Mouse (Mus musculus) heart, embryonic 10.5 days (tissue): ENCODE data around the gene Unc79. TPM values are rescaled to one million over a fixed set of nuclear protein-coding genes. Genes with fewer than 3 reads are reported as not detected.

Experiments used
- DNase-seq: peaks from one replicate; pipeline ENCODE4 v3.0.0-alpha.2; 2017; ENCODE audit warnings: low spot score
- H3K27ac ChIP-seq: fragments of 300-500 bp; sonication (generic); 2 replicates; pipeline ENCODE4 v1.5.1; 2016; ENCODE audit warnings: mild to moderate bottlenecking
- H3K27me3 ChIP-seq: fragments of 300-500 bp; sonication (generic); 2 replicates; pipeline ENCODE4 v1.6.1; 2016; ENCODE audit warnings: mild to moderate bottlenecking; ENCODE audit not compliant: poor library complexity, insufficient read depth, severe bottlenecking
- H3K36me3 ChIP-seq: fragments of 300-500 bp; sonication (generic); 2 replicates; pipeline ENCODE4 v1.6.1; 2016; ENCODE audit warnings: mild to moderate bottlenecking, moderate library complexity
- H3K4me1 ChIP-seq: fragments of 300-500 bp; sonication (generic); 2 replicates; pipeline ENCODE4 v1.6.1; 2016; ENCODE audit warnings: mild to moderate bottlenecking
- H3K4me3 ChIP-seq: fragments of 300-500 bp; sonication (generic); 2 replicates; pipeline ENCODE4 v1.5.1; 2016; ENCODE audit warnings: mild to moderate bottlenecking, moderate library complexity
- H3K9me3 ChIP-seq: fragments of 300-500 bp; sonication (generic); 2 replicates; pipeline ENCODE4 v1.6.1; 2016; ENCODE audit warnings: mild to moderate bottlenecking, moderate library complexity
- WGBS: fragments of 180-500 bp; shearing (Covaris S2); methylation state at CpG from one replicate; pipeline ENCODE4 v1.1.7; 2016; 5-methylcytosine and 5-hydroxymethylcytosine counted together
- polyA plus RNA-seq: library from polyadenylated mRNA; unstranded; fragments of >200 nt; fragmentation: Nextera tagmentation; extraction: Ambion mirVana; gene quantifications from 2 replicates; pipeline ENCODE4 v1.2.1, GENCODE M21; 2016

Unc79 gene
- 0.22 and 0.33 TPM in 2 replicates for polyA plus RNA-seq

DNA sequence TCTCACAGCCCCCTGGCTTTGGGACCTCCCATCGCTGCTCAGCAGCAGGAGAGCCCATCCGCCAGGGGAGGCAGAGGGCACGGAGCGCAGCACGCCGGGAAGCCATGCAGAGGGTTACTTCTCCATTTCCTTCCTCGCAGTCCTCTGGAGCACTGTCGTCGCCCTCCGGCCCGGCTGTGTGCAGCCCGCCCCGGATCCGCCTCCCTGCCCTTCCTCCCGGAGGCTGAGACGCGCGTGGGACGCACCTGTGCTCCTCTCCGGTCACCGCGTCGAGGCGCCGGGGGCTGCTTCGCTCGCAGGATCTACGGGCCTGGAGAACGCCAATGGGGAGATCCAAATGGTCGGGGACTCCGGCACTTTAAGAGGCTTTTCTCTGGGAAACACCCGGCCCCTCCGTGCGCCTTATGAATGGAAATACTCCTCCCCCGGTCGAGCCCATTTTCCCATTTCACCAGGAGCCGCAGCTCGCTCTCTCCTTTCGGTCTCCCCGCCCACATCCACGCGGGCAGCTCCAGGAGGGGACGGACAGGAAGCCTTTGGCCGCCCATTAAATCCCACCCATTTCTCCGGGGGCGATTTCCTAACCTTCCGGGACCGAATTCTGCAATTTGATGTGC lies at the start of gene Unc79:
TSS of gene Unc79 (plus strand) at position 82 of the 617 bp plus-strand sequence.
- Histone ChIP-seq H3K9me3 (no peaks in the 10 kb centered on the region), H3K36me3 (no peaks in the 10 kb centered on the region), H3K27ac (no peak within 1 kb of the TSS), H3K27me3 (peaks cover 22% of the 10 kb centered on the region), H3K4me1 (peaks cover 14% of the 10 kb centered on the region), H3K4me3 (peak within 1 kb of the TSS; percentile 67)
- DNase-seq, result peak; percentile 77
- under 1% methylated on average over 48 of the region's 48 CpGs for WGBS

DNA sequence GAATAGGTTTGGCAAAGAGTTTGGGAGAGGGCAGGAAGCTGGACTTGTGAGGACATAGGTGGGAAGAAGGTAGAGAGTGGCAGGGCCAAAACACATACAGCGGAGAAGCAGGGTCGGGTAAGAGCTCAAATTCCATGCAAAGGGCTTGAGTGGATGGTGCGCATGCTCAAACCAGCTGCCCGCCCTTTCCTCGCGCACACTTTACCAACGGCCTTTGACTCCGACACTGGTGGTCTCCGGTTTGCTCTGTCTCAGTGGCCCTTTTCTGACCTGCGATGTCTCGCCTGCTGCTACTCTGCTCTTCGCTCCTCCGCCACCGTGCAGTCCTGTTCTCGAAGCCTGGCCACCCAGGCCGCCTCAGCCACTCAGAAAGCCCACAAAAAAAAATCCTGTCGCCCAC lies 49.6 kb upstream of the Unc79 start, which contains the start of gene Cox8c:
TSS of gene Cox8c (plus strand) at position 226 of the 400 bp plus-strand sequence.
- Histone ChIP-seq H3K4me1 (no peaks in the 10 kb centered on the region), H3K27ac (no peak within 1 kb of the TSS), H3K36me3 (no peaks in the 10 kb centered on the region), H3K27me3 (no peaks in the 10 kb centered on the region), H3K9me3 (no peaks in the 10 kb centered on the region), H3K4me3 (no peak within 1 kb of the TSS)
- 87% methylated on average over 17 of the region's 17 CpGs for WGBS
- DNase-seq, result no peak

DNA sequence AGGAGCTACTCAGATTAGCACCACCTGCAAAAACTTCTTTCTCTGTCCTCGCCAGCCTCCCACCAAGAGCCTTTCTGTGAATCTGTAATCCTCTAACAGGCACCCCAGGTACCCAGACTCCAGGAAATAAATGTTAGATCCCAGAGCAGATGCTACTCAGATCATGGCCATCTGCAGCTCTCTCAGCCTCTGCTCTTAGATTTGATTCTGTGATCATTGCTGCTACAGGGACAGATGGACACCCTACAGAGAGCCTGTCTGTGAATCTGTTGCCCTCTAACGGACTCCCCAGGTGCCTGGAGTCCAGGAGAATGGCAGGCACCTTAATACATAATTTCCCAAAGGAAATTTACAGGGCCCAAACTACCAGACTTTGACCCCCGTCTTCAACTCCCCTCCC lies 40.5 kb upstream of the Unc79 start:
- Histone ChIP-seq H3K27me3 (no peaks in the 10 kb centered on the region), H3K9me3 (no peaks in the 10 kb centered on the region), H3K4me1 (no peaks in the 10 kb centered on the region), H3K4me3 (no peak overlapping the region), H3K36me3 (no peaks in the 10 kb centered on the region), H3K27ac (no peak overlapping the region)
- no peak for DNase-seq
- 40% methylated on average over 3 of the region's 3 CpGs for WGBS

DNA sequence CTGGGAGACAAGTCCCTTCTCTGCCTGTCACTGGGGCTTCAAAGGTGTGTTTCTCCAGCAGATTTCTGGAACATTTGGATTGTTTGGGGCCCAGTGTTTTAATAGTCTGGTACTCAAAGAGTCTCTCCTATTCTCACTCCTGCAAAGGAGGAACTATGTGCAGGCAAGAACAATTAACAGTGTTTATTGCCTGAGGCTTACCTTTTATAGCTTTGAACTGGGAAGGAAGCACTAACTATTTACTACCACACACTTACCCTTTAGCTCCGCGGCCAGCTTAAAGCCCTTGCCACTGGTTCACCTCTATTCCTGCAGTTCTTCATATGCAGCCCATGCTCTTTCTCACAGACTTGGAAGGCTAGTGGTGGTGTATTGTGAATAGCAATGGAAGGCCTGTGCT lies 32.6 kb upstream of the Unc79 start:
- no peak overlapping the region for H3K27ac ChIP-seq
- no peaks in the 10 kb centered on the region for H3K4me1 ChIP-seq
- H3K4me3 ChIP-seq, result no peak overlapping the region
- no peaks in the 10 kb centered on the region for H3K27me3 ChIP-seq
- H3K9me3 ChIP-seq, result no peaks in the 10 kb centered on the region
- H3K36me3 ChIP-seq, result no peaks in the 10 kb centered on the region
- no peak for DNase-seq
- 83% methylated on average over 2 of the region's 2 CpGs for WGBS

DNA sequence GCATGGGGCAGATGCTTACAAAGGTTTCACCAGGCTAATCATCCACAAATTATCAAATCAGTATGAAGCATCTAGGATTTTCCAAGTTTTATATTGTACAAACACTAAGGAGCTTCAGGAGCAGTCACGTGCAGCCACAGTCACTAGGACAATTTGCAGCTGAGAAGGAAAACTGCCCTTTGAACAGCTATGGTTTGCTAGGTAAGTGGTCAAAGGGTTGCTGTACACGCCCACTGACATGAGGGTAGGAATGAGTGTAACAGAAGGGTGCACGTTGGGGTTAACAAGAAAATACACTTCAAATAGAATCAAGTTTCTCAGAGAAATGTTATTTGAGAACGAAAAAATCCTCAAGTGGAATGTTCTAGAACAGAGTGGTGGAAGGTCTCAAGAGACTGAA lies 18.9 kb upstream of the Unc79 start:
- H3K27ac ChIP-seq, result no peak overlapping the region
- 78% methylated on average over 4 of the region's 4 CpGs for WGBS
- no peak overlapping the region for H3K4me3 ChIP-seq
- no peaks in the 10 kb centered on the region for H3K9me3 ChIP-seq
- no peak for DNase-seq
- no peaks in the 10 kb centered on the region for H3K27me3 ChIP-seq
- H3K36me3 ChIP-seq, result no peaks in the 10 kb centered on the region
- H3K4me1 ChIP-seq, result no peaks in the 10 kb centered on the region

DNA sequence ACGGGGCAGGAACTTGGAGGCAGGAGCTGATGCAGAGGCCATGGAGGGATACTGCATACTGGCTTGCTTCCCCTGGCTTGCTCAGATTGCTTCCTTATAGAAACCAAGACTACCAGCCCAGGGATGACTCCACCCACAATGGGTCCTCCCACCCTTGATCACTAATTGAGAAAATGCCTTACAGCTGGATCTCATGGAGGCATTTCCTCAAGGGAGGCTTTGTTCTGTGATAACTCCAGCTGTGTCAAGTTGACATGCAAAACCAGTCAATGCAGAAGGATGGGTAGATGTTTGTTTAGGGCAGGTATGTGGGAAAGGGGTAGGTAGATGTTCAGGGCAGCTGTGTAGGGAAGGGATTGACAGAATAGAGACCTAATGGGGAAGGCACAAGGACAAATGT lies 18.3 kb upstream of the Unc79 start:
- 73% methylated on average over 1 of the region's 1 CpGs for WGBS
- Histone ChIP-seq H3K9me3 (no peaks in the 10 kb centered on the region), H3K4me3 (no peak overlapping the region), H3K36me3 (no peaks in the 10 kb centered on the region), H3K27ac (no peak overlapping the region), H3K4me1 (no peaks in the 10 kb centered on the region), H3K27me3 (no peaks in the 10 kb centered on the region)
- no peak for DNase-seq

DNA sequence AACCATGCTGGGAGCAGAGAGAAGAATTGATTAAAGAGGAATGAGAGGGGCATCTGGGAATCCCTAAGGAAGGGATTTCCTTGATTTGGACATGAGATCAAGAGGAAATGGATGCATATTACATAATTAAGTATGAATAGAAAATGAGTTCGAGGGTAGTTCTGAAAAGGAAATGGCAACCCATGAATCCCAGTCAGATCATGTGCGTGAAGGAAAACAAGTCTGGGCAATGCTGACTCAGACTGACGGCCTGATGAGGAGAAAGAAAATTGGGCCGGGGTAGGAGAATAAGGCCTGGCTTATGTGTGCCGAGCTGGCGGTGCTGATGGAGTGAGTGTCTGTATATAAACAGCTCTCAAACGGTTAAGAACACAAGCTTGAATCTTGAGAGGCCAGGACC lies 17.9 kb upstream of the Unc79 start:
- Histone ChIP-seq H3K4me3 (no peak overlapping the region), H3K36me3 (no peaks in the 10 kb centered on the region), H3K4me1 (no peaks in the 10 kb centered on the region), H3K27ac (no peak overlapping the region), H3K27me3 (no peaks in the 10 kb centered on the region), H3K9me3 (no peaks in the 10 kb centered on the region)
- WGBS, result 86% methylated on average over 7 of the region's 7 CpGs
- DNase-seq, result no peak

DNA sequence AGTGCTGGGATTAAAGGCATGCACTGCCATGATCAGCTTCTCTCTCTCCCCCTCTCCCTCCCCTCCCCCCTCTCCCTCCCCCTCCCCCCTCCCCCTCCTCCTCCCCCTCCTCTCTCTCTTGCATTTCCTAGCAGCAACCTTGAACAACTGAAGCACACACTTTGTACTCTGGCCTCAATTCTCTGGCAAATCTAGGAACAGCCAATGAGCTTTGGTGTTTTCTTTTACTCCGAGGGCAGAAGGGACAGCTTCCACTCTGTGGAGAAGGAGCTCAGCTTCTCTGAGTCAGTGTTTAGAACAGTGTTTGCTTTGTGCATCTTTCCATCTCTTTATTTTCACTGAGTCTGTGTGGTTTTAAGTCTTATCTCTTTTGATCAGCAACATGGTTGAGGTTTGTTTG lies 12.8 kb upstream of the Unc79 start:
- WGBS, result 63% methylated on average over 1 of the region's 1 CpGs
- DNase-seq, result no peak
- H3K4me1 ChIP-seq, result no peaks in the 10 kb centered on the region
- no peaks in the 10 kb centered on the region for H3K27me3 ChIP-seq
- H3K27ac ChIP-seq, result no peak overlapping the region
- H3K36me3 ChIP-seq, result no peaks in the 10 kb centered on the region
- H3K9me3 ChIP-seq, result no peaks in the 10 kb centered on the region
- H3K4me3 ChIP-seq, result no peak overlapping the region

DNA sequence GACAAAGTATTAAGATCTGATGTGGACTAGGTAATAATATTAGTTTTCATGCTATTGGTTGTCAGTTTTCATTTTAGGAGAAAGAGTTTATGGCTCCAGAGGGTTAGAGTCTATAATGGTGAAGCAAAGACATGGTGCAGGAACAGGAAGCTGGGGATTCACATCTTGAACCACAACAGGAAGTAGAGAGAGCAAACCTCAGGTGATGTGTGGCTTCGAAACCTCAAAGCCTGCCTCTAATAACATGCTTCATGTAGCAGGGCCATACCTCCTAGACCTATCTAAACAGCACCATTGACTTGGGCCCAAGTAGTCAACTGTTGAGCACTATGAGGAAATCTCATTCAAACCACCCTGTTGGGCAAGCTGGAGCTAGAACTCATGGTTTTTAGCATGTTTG lies 3.1 kb upstream of the Unc79 start:
- Histone ChIP-seq H3K4me3 (no peak overlapping the region), H3K4me1 (peaks cover 14% of the 10 kb centered on the region), H3K27me3 (peaks cover 22% of the 10 kb centered on the region), H3K27ac (no peak overlapping the region), H3K36me3 (no peaks in the 10 kb centered on the region), H3K9me3 (no peaks in the 10 kb centered on the region)
- 77% methylated on average over 1 of the region's 1 CpGs for WGBS
- DNase-seq, result no peak

DNA sequence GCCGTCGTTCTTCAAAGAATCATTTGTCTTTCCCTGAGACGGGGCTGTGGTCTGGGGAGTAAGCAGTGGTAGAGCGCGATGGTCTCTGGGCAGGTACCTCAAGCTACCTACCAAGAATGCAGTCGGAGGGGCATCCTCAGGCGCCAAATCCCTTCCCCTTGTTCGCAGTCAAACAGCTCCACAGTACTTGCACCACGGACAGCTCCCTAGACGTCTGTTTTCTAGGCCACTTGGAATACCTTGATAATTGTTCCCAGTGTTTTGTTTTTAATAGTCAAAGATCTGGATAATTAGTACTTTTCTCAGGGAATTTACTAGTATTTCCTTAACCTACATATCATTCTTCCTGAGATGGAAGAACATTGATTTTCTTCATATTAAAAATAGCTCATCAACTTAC lies 833 bp upstream of the Unc79 start:
- H3K27ac ChIP-seq, result no peak overlapping the region
- 25% methylated on average over 10 of the region's 10 CpGs for WGBS
- H3K27me3 ChIP-seq, result peaks cover 22% of the 10 kb centered on the region
- peaks cover 14% of the 10 kb centered on the region for H3K4me1 ChIP-seq
- H3K4me3 ChIP-seq, result no peak overlapping the region
- DNase-seq, result no peak
- no peaks in the 10 kb centered on the region for H3K36me3 ChIP-seq
- H3K9me3 ChIP-seq, result no peaks in the 10 kb centered on the region

DNA sequence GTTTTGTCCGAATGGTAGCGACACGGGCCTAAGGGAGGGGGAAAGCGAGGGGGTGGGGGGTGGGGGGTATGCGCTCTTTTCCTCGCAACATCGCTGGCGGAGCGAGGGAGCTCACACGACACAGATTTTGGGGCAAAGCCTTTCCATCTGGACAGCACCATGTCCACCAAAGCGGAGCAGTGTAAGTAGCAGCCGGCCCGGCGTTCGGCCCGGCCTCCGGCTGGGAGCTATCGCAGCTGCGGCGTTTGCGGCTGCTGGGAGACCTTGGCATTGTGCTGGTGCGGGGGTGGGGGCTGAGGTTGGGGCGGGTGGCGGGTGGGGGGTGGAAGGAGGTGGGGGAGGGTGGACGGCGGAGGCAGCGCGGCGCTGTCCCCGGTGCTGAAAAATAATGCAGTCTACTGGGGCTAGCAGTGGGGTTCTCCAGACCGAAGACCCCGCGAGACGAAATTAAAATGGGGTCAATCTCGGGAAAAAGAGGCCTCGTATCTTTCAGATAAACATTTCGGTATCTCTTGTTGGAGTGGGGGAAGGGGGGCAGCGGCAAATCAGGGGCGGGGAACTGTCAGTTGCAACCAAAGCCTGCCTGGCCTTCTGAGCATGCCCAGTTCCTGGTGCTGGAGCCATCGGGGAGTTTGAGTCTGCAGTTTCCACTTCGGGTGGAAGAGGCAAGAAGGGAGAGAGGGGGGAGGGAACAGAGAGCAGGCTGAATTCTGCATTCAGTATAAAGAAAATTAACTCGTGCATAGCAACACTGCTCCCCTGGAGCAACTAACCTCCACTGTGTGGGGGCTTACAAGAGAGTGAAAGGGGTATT lies 943 bp downstream of the Unc79 start:
- Histone ChIP-seq H3K27ac (no peak overlapping the region), H3K9me3 (no peaks in the 10 kb centered on the region), H3K4me3 (peak overlapping the region; percentile 67), H3K27me3 (peaks cover 22% of the 10 kb centered on the region), H3K36me3 (no peaks in the 10 kb centered on the region), H3K4me1 (peaks cover 14% of the 10 kb centered on the region)
- peak; percentile 75 for DNase-seq
- under 1% methylated on average over 42 of the region's 42 CpGs for WGBS

DNA sequence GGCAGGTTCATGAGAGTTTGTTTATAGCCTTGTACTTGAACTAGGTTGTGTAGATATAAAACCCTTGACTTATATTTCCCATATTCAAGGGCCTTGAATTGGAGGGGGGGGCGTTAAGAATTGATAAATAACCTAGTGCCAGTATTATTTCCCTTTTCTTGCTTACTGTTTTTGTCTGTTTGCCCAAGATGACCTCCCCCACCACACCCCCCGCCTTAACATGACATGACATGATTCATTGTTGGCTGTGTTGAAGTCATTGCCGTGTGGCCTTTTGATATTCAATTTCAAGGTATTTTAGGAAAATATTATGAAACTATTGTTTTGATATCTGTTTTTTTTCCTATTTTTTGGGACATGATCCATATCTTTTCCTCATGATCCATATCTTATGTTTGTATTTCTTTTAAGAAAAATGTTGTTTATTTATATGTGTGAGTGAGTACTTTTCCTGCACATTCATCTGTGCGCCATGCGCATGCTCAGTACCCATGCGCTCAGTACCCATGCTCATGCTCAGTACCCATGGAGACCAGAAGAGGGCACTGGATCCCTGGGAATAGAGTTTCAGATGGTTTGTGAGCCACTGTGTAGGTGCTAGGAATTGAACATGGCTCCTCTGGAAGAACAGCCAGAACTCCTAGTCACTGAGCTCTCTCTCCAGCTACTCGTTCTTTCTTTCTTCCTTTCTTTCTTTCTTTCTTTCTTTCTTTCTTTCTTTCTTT lies 11.6 kb downstream of the Unc79 start:
- Histone ChIP-seq H3K27ac (no peak overlapping the region), H3K36me3 (no peaks in the 10 kb centered on the region), H3K4me3 (no peak overlapping the region), H3K9me3 (no peaks in the 10 kb centered on the region), H3K27me3 (no peaks in the 10 kb centered on the region), H3K4me1 (no peaks in the 10 kb centered on the region)
- DNase-seq, result no peak
- WGBS, result 84% methylated on average over 7 of the region's 7 CpGs

DNA sequence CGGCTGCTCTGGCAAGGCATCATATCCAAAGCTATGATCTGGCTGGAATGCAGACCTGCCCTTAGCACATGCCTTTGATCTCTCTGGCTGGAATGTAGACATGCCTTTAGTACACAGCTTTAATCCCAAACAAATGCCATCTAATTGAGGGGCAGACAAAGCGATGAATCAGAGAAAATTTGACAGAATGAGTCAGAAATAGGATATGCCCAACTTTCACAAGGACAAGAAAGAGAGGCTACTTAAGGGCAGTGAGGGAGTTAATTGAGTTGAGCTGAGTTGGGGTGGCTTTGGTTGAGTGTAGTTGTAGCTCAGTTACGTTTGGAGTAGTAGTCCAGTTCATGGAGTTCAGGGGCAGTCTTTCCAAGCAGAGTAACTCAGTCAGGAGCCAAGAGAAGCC lies 12.4 kb downstream of the Unc79 start:
- Histone ChIP-seq H3K4me3 (no peak overlapping the region), H3K4me1 (no peaks in the 10 kb centered on the region), H3K27me3 (no peaks in the 10 kb centered on the region), H3K36me3 (no peaks in the 10 kb centered on the region), H3K9me3 (no peaks in the 10 kb centered on the region), H3K27ac (no peak overlapping the region)
- 56% methylated on average over 3 of the region's 3 CpGs for WGBS
- DNase-seq, result no peak
